Mouse (Mus musculus) testis, adult 2 months (tissue): ENCODE results near the gene Gm3646.

Experiments used
- CTCF ChIP-seq: fragments of 200-500 bp; IDR thresholded peaks from 2 replicates; pipeline ENCODE4 v1.5.1; 2012; ENCODE audit warnings: low read depth, mild to moderate bottlenecking, inconsistent platforms, low read length, moderate library complexity; ENCODE audit not compliant: control insufficient read depth, insufficient read depth, insufficient replicate concordance
- POLR2A ChIP-seq: fragments of 200-500 bp; IDR thresholded peaks from 2 replicates; pipeline ENCODE4 v1.6.1; 2012; ENCODE audit warnings: low read depth, mild to moderate bottlenecking, inconsistent platforms, low read length, moderate library complexity; ENCODE audit not compliant: control insufficient read depth

DNA sequence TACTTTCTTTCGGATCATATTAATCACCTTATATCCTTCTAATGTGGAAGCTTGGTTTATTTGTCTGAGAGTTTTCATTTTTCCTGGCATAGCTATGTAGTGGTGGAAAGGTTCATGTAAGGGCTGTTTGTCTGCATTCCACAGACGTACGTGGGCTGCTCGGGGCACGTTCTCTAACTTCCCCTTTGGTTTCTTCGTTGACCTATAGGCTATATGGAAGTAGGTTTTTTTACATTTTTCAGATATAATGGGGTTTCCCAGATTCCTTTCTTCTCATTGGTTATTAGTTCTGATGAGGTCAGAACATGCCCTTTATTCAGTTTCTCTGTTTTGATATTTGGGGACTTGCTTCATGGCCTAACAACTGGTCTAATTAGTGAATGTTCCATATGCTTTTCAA is 23.3 kb downstream of the Gm3646 start:
- TF ChIP-seq CTCF: no peak
- TF ChIP-seq POLR2A: no peak
